Mouse (Mus musculus) heart, embryonic 15.5 days (tissue): ENCODE measurements around the gene Ankrd23. TPM values are rescaled to one million over a fixed set of nuclear protein-coding genes. Genes with fewer than 3 reads are reported as not detected.

Experiments
- ATAC-seq: fragments of 200-750 bp; cut with Nextera tagmentation; replicated peaks from 2 replicates; pipeline ENCODE4 v1.8.0; 2017; ENCODE audit warnings: low read depth, moderate TSS enrichment; ENCODE audit not compliant: insufficient number of reproducible peaks, insufficient read depth, low FRiP score
- H3K27ac ChIP-seq: fragments of 300-500 bp; sonication (generic); 2 replicates; pipeline ENCODE4 v1.5.1; 2015; ENCODE audit warnings: mild to moderate bottlenecking, inconsistent platforms
- H3K27me3 ChIP-seq: fragments of 300-500 bp; sonication (generic); 2 replicates; pipeline ENCODE4 v1.6.1; 2015; ENCODE audit warnings: inconsistent platforms
- H3K36me3 ChIP-seq: fragments of 300-500 bp; sonication (generic); 2 replicates; pipeline ENCODE4 v1.6.1; 2015; ENCODE audit warnings: mild to moderate bottlenecking, inconsistent platforms
- H3K4me1 ChIP-seq: fragments of 300-500 bp; sonication (generic); replicated peaks from 2 replicates; pipeline ENCODE4 v1.6.1; 2015; ENCODE audit warnings: inconsistent platforms
- H3K4me2 ChIP-seq: fragments of 300-500 bp; sonication (generic); 2 replicates; pipeline ENCODE4 v1.6.1; 2015; ENCODE audit warnings: inconsistent platforms, mild to moderate bottlenecking, moderate library complexity
- H3K4me3 ChIP-seq: fragments of 300-500 bp; sonication (generic); 2 replicates; pipeline ENCODE4 v1.5.1; 2015; ENCODE audit warnings: mild to moderate bottlenecking, inconsistent platforms
- H3K9ac ChIP-seq: fragments of 300-500 bp; sonication (generic); 2 replicates; pipeline ENCODE4 v1.6.1; 2015; ENCODE audit warnings: mild to moderate bottlenecking, inconsistent platforms
- H3K9me3 ChIP-seq: fragments of 300-500 bp; sonication (generic); replicated peaks from 2 replicates; pipeline ENCODE4 v1.6.1; 2016; ENCODE audit warnings: inconsistent platforms
- WGBS: fragments of 180-500 bp; shearing (Covaris S2); methylation state at CpG from one replicate; pipeline ENCODE4 v1.1.7; 2015; ENCODE audit warnings: mixed read lengths; 5-methylcytosine and 5-hydroxymethylcytosine counted together
- polyA plus RNA-seq: library from polyadenylated mRNA; unstranded; fragments of >200 nt; fragmentation: Nextera tagmentation; extraction: Ambion mirVana; gene quantifications from 2 replicates; pipeline ENCODE4 v1.2.1, GENCODE M21; 2015

The Ankrd23 gene
- polyA plus RNA-seq, 1 experiment from 2014 or later = 26.7 TPM

GRCm38 (mm10) chr1:36512966-36513280, 23.8 kb downstream of the Ankrd23 start:
- Histone ChIP-seq H3K4me2 (peak overlapping the region; percentile 88), H3K4me3 (peak overlapping the region; percentile 100), H3K9ac (peak overlapping the region; percentile 96), H3K27me3 (no peaks in the 10 kb centered on the region), H3K36me3 (peaks cover 11% of the 10 kb centered on the region; the same call in 1 of the 2 replicates), H3K4me1 (peaks cover 43% of the 10 kb centered on the region), H3K9me3 (no peaks in the 10 kb centered on the region), H3K27ac (peak overlapping the region; percentile 100)
- WGBS = 3% methylated on average over 16 of the region's 16 CpGs
- no peak for ATAC-seq

- Histone ChIP-seq H3K4me1 (peaks cover 39% of the 10 kb centered on the region), H3K4me2 (peak overlapping the region; percentile 88), H3K9me3 (no peaks in the 10 kb centered on the region), H3K36me3 (peaks cover 7% of the 10 kb centered on the region; the same call in 1 of the 2 replicates), H3K9ac (peak overlapping the region; percentile 96), H3K4me3 (peak overlapping the region; percentile 100), H3K27ac (peak overlapping the region; percentile 100), H3K27me3 (no peaks in the 10 kb centered on the region)
- peak; percentile 58 for ATAC-seq
- under 1% methylated on average over 99 of the region's 126 CpGs for WGBS
These were observed 24.4 kb downstream of the Ankrd23 start for GRCm38 (mm10) chr1:36512089-36512965.

- WGBS = 2% methylated on average over 51 of the region's 51 CpGs
- H3K27me3 ChIP-seq = no peaks in the 10 kb centered on the region
- H3K27ac ChIP-seq = peak within 1 kb of the TSS; percentile 100
These were observed 25.2 kb downstream of the Ankrd23 start, which contains the start of gene Cnnm3 for GRCm38 (mm10) chr1:36511289-36512021. Gene Cnnm3, plus strand, starts transcription at chr1:36511867.

GRCm38 (mm10) chr1:36508238-36508637, 28.4 kb downstream of the Ankrd23 start:
- Histone ChIP-seq H3K27ac (no peak overlapping the region), H3K9me3 (no peaks in the 10 kb centered on the region), H3K4me1 (peaks cover 6% of the 10 kb centered on the region), H3K4me3 (no peak overlapping the region), H3K27me3 (no peaks in the 10 kb centered on the region), H3K4me2 (no peak overlapping the region), H3K36me3 (no peaks in the 10 kb centered on the region), H3K9ac (no peak overlapping the region)
- ATAC-seq = no peak
- WGBS = 76% methylated on average over 5 of the region's 5 CpGs

More at GRCm38 (mm10) chr1:36511289-36512021, 25.2 kb downstream of the Ankrd23 start, which contains the start of gene Cnnm3:
- Histone ChIP-seq H3K9ac (peak within 1 kb of the TSS; percentile 96), H3K36me3 (peaks cover under 1% of the 10 kb centered on the region; the same call in 1 of the 2 replicates), H3K9me3 (no peaks in the 10 kb centered on the region), H3K4me2 (peak within 1 kb of the TSS; percentile 88), H3K4me3 (peak within 1 kb of the TSS; percentile 100), H3K4me1 (peaks cover 34% of the 10 kb centered on the region)
- ATAC-seq = peak; percentile 98

DNA sequence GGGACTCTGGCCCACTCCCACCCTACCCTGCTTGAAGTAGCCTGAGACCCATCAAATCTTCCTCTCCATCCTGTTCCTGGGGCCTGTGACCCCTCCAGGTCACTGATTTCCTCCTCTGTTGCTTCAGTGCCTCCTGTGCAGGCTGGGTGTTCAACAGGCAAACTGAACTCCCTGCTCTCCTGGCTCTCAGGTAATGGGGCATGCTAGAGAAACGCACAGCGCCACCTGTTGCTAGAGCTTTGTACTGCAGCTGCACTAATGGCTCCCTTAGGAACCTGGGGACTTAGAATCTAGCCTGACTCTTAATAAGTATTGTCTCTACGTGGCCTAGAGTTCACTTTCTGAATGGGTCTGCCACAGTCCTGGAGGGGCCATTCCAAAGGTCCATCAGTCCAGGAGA, 35.4 kb downstream of the Ankrd23 start:
- Histone ChIP-seq H3K36me3 (no peaks in the 10 kb centered on the region), H3K9me3 (no peaks in the 10 kb centered on the region), H3K4me2 (no peak overlapping the region), H3K9ac (no peak overlapping the region), H3K27ac (no peak overlapping the region), H3K27me3 (no peaks in the 10 kb centered on the region), H3K4me3 (no peak overlapping the region), H3K4me1 (no peaks in the 10 kb centered on the region)
- WGBS = 7% methylated on average over 3 of the region's 3 CpGs
- ATAC-seq = 0 out of 2 replicates have a peak, but pooled peaks have one; percentile 25

- peaks cover 11% of the 10 kb centered on the region for H3K4me1 ChIP-seq
- H3K36me3 ChIP-seq = no peaks in the 10 kb centered on the region
- no peak overlapping the region for H3K4me3 ChIP-seq
- H3K27me3 ChIP-seq = no peaks in the 10 kb centered on the region
- 78% methylated on average over 2 of the region's 2 CpGs for WGBS
- no peak overlapping the region for H3K27ac ChIP-seq
- ATAC-seq = no peak
- H3K9me3 ChIP-seq = no peaks in the 10 kb centered on the region
- no peak overlapping the region for H3K4me2 ChIP-seq
- H3K9ac ChIP-seq = no peak overlapping the region
These were observed 39.4 kb downstream of the Ankrd23 start for GRCm38 (mm10) chr1:36497312-36497711.

- H3K36me3 ChIP-seq = no peaks in the 10 kb centered on the region
- 48% methylated on average over 2 of the region's 2 CpGs for WGBS
These were observed 40.0 kb downstream of the Ankrd23 start for GRCm38 (mm10) chr1:36496719-36497118.

DNA sequence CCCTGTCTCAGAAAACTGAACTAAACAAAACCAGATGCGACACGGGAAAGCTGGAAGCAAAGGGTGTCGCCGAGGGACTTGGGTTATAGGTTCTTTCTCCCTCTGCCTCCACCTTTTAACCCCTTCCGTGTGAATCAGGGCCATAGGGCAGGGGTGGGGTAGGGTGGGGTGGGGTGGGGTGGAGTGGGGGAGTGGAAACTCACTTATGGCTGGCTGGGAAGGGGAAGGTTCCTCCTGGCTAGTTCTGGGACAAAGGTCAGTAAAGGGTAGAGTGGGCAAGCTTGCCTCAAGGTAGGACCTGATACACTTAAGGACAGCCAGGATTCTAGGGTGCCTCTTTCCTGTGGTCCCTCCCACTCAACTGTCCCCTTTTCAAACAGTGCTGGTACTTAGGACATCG, 43.4 kb downstream of the Ankrd23 start:
- H3K36me3 ChIP-seq = no peaks in the 10 kb centered on the region
- no peaks in the 10 kb centered on the region for H3K9me3 ChIP-seq
- H3K4me1 ChIP-seq = peaks cover 15% of the 10 kb centered on the region
- no peak overlapping the region for H3K4me3 ChIP-seq
- no peak overlapping the region for H3K9ac ChIP-seq
- ATAC-seq = no peak
- 73% methylated on average over 6 of the region's 6 CpGs for WGBS
- no peak overlapping the region for H3K27ac ChIP-seq
- H3K4me2 ChIP-seq = no peak overlapping the region
- no peaks in the 10 kb centered on the region for H3K27me3 ChIP-seq

More at GRCm38 (mm10) chr1:36496719-36497118, 40.0 kb downstream of the Ankrd23 start:
- Histone ChIP-seq H3K4me2 (no peak overlapping the region), H3K27ac (no peak overlapping the region), H3K27me3 (no peaks in the 10 kb centered on the region), H3K4me3 (no peak overlapping the region), H3K9ac (no peak overlapping the region), H3K4me1 (peaks cover 15% of the 10 kb centered on the region), H3K9me3 (no peaks in the 10 kb centered on the region)
- ATAC-seq = no peak

DNA sequence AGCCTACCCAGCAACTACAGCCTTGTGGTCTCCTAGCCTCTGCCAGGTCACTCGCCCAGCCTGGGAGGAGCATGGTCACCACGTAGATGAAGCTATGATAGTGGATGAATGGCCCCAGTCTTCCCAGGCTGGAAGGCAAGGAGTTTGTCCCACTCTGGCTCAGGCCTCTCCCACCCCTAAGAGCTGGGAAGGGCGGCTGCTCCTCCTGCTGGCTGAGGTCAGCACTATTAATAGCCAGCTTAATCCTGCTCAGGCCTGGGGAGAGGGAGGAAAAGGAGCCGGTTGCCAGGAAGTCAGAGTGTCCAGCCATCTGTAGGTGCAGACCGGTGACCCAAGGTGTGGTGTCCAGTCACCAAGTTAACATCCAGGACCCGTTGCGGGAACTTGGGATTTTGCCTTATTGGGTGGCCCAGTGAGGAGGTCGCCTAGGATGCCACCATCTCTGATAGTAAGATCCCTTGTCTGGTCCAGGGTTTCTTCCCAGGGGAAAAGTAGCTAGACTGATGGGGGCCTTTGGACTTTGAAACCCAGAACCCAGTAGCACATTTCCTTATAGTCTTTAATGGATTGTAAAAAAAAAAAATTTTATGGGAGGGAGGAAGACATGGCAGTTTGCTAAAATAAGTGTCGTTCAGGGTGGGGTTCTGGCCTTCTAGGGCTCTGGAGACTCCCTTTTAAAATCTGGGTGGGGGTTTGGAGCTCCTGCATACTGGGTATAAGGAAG, 44.1 kb downstream of the Ankrd23 start:
- Histone ChIP-seq H3K9ac (peak overlapping the region; percentile 45; the same call in 1 of the 2 replicates), H3K4me2 (no peak overlapping the region), H3K9me3 (no peaks in the 10 kb centered on the region), H3K36me3 (no peaks in the 10 kb centered on the region), H3K4me1 (peaks cover 15% of the 10 kb centered on the region), H3K4me3 (no peak overlapping the region), H3K27ac (no peak overlapping the region), H3K27me3 (no peaks in the 10 kb centered on the region)
- ATAC-seq = peak; percentile 91
- WGBS = 34% methylated on average over 9 of the region's 9 CpGs

GRCm38 (mm10) chr1:36489661-36490060, 47.0 kb downstream of the Ankrd23 start:
- H3K4me1 ChIP-seq = peaks cover 13% of the 10 kb centered on the region
- H3K4me3 ChIP-seq = no peak overlapping the region
- no peak for ATAC-seq
- H3K36me3 ChIP-seq = no peaks in the 10 kb centered on the region
- H3K4me2 ChIP-seq = no peak overlapping the region
- WGBS = 79% methylated on average over 6 of the region's 6 CpGs
- H3K9ac ChIP-seq = no peak overlapping the region
- no peaks in the 10 kb centered on the region for H3K27me3 ChIP-seq
- no peak overlapping the region for H3K27ac ChIP-seq
- H3K9me3 ChIP-seq = no peaks in the 10 kb centered on the region

DNA sequence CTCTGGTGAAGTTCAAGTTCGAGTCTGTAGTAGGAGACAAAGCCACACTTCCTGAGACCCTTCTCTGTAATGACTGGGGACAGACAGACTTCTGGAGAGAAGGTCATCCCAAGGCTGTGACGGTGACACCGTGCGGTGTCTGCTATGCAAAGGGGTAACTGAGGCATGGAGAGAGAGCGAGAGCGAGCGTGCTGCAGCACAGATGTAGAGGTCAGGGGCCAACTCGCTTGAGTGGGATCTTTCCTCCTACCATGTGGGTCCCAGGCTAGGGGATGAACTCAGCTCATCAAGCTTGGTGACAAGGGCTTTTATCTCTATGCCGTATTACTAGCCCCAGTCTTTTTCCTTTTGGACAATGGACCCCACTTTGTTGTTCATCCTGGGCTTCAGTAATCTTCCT, 49.6 kb downstream of the Ankrd23 start:
- H3K4me2 ChIP-seq = no peak overlapping the region
- no peaks in the 10 kb centered on the region for H3K36me3 ChIP-seq
- no peak overlapping the region for H3K9ac ChIP-seq
- H3K27me3 ChIP-seq = no peaks in the 10 kb centered on the region
- WGBS = 86% methylated on average over 9 of the region's 9 CpGs
- H3K4me1 ChIP-seq = peaks cover 5% of the 10 kb centered on the region
- ATAC-seq = no peak
- no peak overlapping the region for H3K4me3 ChIP-seq
- no peaks in the 10 kb centered on the region for H3K9me3 ChIP-seq
- H3K27ac ChIP-seq = no peak overlapping the region
